ENCODE assay signal across 16 mouse cellular contexts in the genomic region with DNA sequence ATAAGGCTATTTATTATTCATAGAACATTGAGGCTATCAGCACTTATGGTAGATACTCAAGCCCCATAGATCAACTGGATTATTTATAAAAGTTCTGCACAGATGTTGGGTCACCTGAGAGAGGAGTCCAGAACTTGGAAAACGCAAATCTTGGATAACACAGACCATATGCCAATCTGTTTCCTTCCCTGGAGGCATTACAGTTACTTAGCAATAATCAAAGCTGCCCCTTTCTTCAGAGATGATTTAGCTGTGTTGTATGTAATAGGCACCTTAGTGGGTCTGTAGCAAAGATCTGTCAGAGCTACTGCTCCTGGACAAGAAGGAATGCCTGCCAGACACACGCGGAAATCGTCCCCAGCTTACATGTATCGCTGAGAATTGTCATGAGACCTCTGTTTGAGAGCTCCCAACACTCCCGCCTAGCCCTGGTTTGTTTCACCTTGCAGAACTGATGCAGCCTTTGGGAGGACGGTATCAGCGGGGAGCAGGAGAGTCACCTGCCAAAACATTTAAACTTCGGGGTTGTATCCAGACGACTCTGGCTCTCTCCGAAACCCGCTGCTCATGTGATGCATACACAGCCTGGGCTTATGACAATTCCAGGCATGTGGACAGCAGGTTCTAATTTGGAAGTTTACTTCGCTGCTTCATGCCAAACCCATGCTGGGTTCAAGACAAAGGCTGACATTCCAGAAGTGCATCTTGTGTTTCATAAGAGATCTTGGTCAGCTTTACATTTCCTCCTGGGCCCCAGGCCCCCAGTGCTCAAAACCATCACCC. TPM values are rescaled to one million over a fixed set of nuclear protein-coding genes. Genes with fewer than 3 reads are reported as not detected.
DNase-seq lines count a peak whose midpoint lies in the region; ATAC-seq lines count a peak whose summit lies in the region.
"Had no signal": no experiment of that assay in that cellular context is flagged by ENCODE, and none has a peak within 500 bp of the region (broad histone marks: within the 10 kb centered on the region; RNA-seq: fewer than 3 reads in every experiment).

No protein-coding gene starts in this region.

- no peak overlapping the region for H3K4me3 ChIP-seq in midbrain, embryonic 11.5 days (ENCODE audit: low read depth, low read length)
- H3K4me3 ChIP-seq in midbrain, embryonic 16.5 days (ENCODE audit: low read depth, low read length), result no peak overlapping the region
- H3K4me3 ChIP-seq in embryonic facial prominence, embryonic 12.5 days, result no peak overlapping the region
- H3K4me3 ChIP-seq: midbrain, embryonic 13.5 days; neural tube, embryonic 12.5 days had no signal

- H3K27me3 ChIP-seq in midbrain, embryonic 11.5 days (ENCODE audit: control insufficient read depth, insufficient read depth, low read length), result no peaks in the 10 kb centered on the region
- H3K27me3 ChIP-seq in midbrain, embryonic 16.5 days (ENCODE audit: control insufficient read depth, insufficient read depth, low read depth, low read length), result no peaks in the 10 kb centered on the region
- H3K27me3 ChIP-seq in embryonic facial prominence, embryonic 12.5 days, result no peaks in the 10 kb centered on the region
- H3K27me3 ChIP-seq: midbrain, embryonic 13.5 days; neural tube, embryonic 12.5 days had no signal

- DNase-seq in cerebellum, adult 11-12 months, result peak; percentile 50
- DNase-seq in cerebellum, adult 11 months, result no peak
- DNase-seq in midbrain, embryonic 11.5 days (ENCODE audit: low spot score, missing footprints), result peak; percentile 78
- no peak for DNase-seq in layer of hippocampus, adult 9-10 months (ENCODE audit: low spot score)
- no peak for DNase-seq in gastrocnemius, postnatal 36 days
- DNase-seq in lung, adult 18-20 months, result no peak
- DNase-seq: kidney, adult 11 months; kidney, postnatal 4 days; spleen, adult 18-20 months had no signal

- H3K9me3 ChIP-seq in midbrain, embryonic 11.5 days (ENCODE audit: control insufficient read depth, low read length), result no peaks in the 10 kb centered on the region
- H3K9me3 ChIP-seq in midbrain, embryonic 16.5 days (replicated peaks; ENCODE audit: control insufficient read depth, low read length, poor library complexity, severe bottlenecking), result no peaks in the 10 kb centered on the region
- no peaks in the 10 kb centered on the region for H3K9me3 ChIP-seq in embryonic facial prominence, embryonic 12.5 days
- H3K9me3 ChIP-seq: midbrain, embryonic 13.5 days; neural tube, embryonic 12.5 days had no signal

- 70% methylated on average over 13 of the region's 13 CpGs for WGBS in midbrain, embryonic 11.5 days
- WGBS in midbrain, embryonic 16.5 days, result 68% methylated on average over 13 of the region's 13 CpGs
- WGBS in embryonic facial prominence, embryonic 12.5 days, result 39% methylated on average over 13 of the region's 13 CpGs

- ATAC-seq in midbrain, embryonic 11.5 days (ENCODE audit: low FRiP score), result no peak
- no peak for ATAC-seq in midbrain, embryonic 16.5 days
- ATAC-seq in embryonic facial prominence, embryonic 12.5 days (ENCODE audit: insufficient number of reproducible peaks, insufficient read depth, low FRiP score, low TSS enrichment), result 0 out of 2 replicates have a peak, but pooled peaks have one; percentile 6
- ATAC-seq: lung, postnatal 0 days; midbrain, embryonic 13.5 days had no signal

- no peaks in the 10 kb centered on the region for H3K36me3 ChIP-seq in midbrain, embryonic 11.5 days (ENCODE audit: control insufficient read depth, insufficient read depth, low read length)
- no peaks in the 10 kb centered on the region for H3K36me3 ChIP-seq in midbrain, embryonic 16.5 days (ENCODE audit: control insufficient read depth, insufficient read depth, low read length)
- H3K36me3 ChIP-seq in embryonic facial prominence, embryonic 12.5 days, result no peaks in the 10 kb centered on the region
- H3K36me3 ChIP-seq: midbrain, embryonic 13.5 days; neural tube, embryonic 12.5 days had no signal

- no peak overlapping the region for H3K4me2 ChIP-seq in midbrain, embryonic 11.5 days
- no peak overlapping the region for H3K4me2 ChIP-seq in midbrain, embryonic 16.5 days (ENCODE audit: low read length)
- peak overlapping the region; percentile 21; the same call in 1 of the 2 replicates for H3K4me2 ChIP-seq in embryonic facial prominence, embryonic 12.5 days (replicated peaks)
- H3K4me2 ChIP-seq: liver, embryonic 11.5 days; midbrain, embryonic 13.5 days; neural tube, embryonic 12.5 days had no signal

- intact Hi-C loops in gastrocnemius, postnatal 36 days (cut with DNase I), result no loop called here

- H3K27ac ChIP-seq in midbrain, embryonic 11.5 days (ENCODE audit: low read depth, low read length), result no peak overlapping the region
- H3K27ac ChIP-seq in midbrain, embryonic 16.5 days (ENCODE audit: low read length), result no peak overlapping the region
- 0 out of 2 replicates have a peak overlapping the region, but pooled peaks have one; percentile 11 for H3K27ac ChIP-seq in embryonic facial prominence, embryonic 12.5 days
- H3K27ac ChIP-seq: midbrain, embryonic 13.5 days; neural tube, embryonic 12.5 days; stomach, postnatal 0 days had no signal

- no peak overlapping the region for H3K9ac ChIP-seq in midbrain, embryonic 11.5 days (ENCODE audit: low read length)
- no peak overlapping the region for H3K9ac ChIP-seq in midbrain, embryonic 16.5 days (ENCODE audit: low read depth, low read length)
- no peak overlapping the region for H3K9ac ChIP-seq in embryonic facial prominence, embryonic 12.5 days
- H3K9ac ChIP-seq: midbrain, embryonic 13.5 days; neural tube, embryonic 12.5 days had no signal

- H3K4me1 ChIP-seq in midbrain, embryonic 11.5 days (ENCODE audit: control insufficient read depth, insufficient read depth, low read length), result no peaks in the 10 kb centered on the region
- H3K4me1 ChIP-seq in midbrain, embryonic 16.5 days (ENCODE audit: control insufficient read depth, insufficient read depth, low read length), result no peaks in the 10 kb centered on the region
- H3K4me1 ChIP-seq in embryonic facial prominence, embryonic 12.5 days, result peaks cover 14% of the 10 kb centered on the region
- H3K4me1 ChIP-seq: midbrain, embryonic 13.5 days; neural tube, embryonic 12.5 days had no signal

RNA-seq across cellular contexts. Expression of gene Slc2a12, which starts 31.2 kb away (rescaled TPM):
- 3.2 and 4.2 TPM in 2 replicates for polyA plus RNA-seq in midbrain, embryonic 11.5 days (2014; fragmentation: Nextera tagmentation; extraction: Ambion mirVana)
- 4.7 and 5.3 TPM in 2 replicates for polyA plus RNA-seq in midbrain, embryonic 16.5 days (2015; fragmentation: Nextera tagmentation; extraction: Ambion mirVana)
- polyA plus RNA-seq in embryonic facial prominence, embryonic 12.5 days (2016; fragmentation: Nextera tagmentation; extraction: Ambion mirVana), result 2.2 and 3.0 TPM in 2 replicates
- total RNA-seq in gastrocnemius, postnatal 36 days (2021), result 10 to 100 TPM; 11.5 to 14.4 TPM

RNA-seq across cellular contexts. Expression of gene Tbpl1, which starts 55.7 kb away (rescaled TPM):
- polyA plus RNA-seq in midbrain, embryonic 11.5 days (2014; fragmentation: Nextera tagmentation; extraction: Ambion mirVana), result 131 and 138 TPM in 2 replicates
- polyA plus RNA-seq in midbrain, embryonic 16.5 days (2015; fragmentation: Nextera tagmentation; extraction: Ambion mirVana), result 88.8 and 99.7 TPM in 2 replicates
- 77.4 and 82.2 TPM in 2 replicates for polyA plus RNA-seq in embryonic facial prominence, embryonic 12.5 days (2016; fragmentation: Nextera tagmentation; extraction: Ambion mirVana)
- total RNA-seq in gastrocnemius, postnatal 36 days (2021), result 10 to 100 TPM; 16.9 to 19.6 TPM

Comparison
In these comparisons a context has a peak if more than half of its experiments do, and no peak if none do; other contexts are left out.
1. DNase-seq: peak in cerebellum, adult 11-12 months (single experiment) and midbrain, embryonic 11.5 days (single experiment); none in cerebellum, adult 11 months (single experiment), layer of hippocampus, adult 9-10 months (single experiment), gastrocnemius, postnatal 36 days (0 of 2) and lung, adult 18-20 months (0 of 2).